8 mouse cellular contexts compared by ENCODE assay signal in genomic region chr2:167593551-167594250, GRCm38 (mm10). TPM values are rescaled to one million over a fixed set of nuclear protein-coding genes. Genes with fewer than 3 reads are reported as not detected.
A peak's percentile ranks its signal among the peaks of the same experiment; 100 is the strongest.
DNase-seq lines count a peak whose midpoint lies in the region; ATAC-seq lines count a peak whose summit lies in the region.

No protein-coding gene starts in this region.

- H3K27ac ChIP-seq in forebrain, embryonic 10.5 days = peak overlapping the region; percentile 74; the same call in 1 of the 2 replicates
- H3K27ac ChIP-seq in forebrain, embryonic 14.5 days (ENCODE audit: low read depth, low read length) = no peak overlapping the region
- H3K27ac ChIP-seq in kidney, embryonic 15.5 days = peak overlapping the region; percentile 90
- H3K27ac ChIP-seq in embryonic facial prominence, embryonic 13.5 days = peak overlapping the region; percentile 99
- H3K27ac ChIP-seq in limb, embryonic 15.5 days = peak overlapping the region; percentile 94

- H3K9ac ChIP-seq in forebrain, embryonic 14.5 days (ENCODE audit: low read length) = no peak overlapping the region
- H3K9ac ChIP-seq in kidney, embryonic 15.5 days = no peak overlapping the region
- 0 out of 2 replicates have a peak overlapping the region, but pooled peaks have one; percentile 36 for H3K9ac ChIP-seq in embryonic facial prominence, embryonic 13.5 days
- H3K9ac ChIP-seq in limb, embryonic 15.5 days = 0 out of 2 replicates have a peak overlapping the region, but pooled peaks have one; percentile 1

- ATAC-seq in forebrain, embryonic 14.5 days = no peak
- ATAC-seq in kidney, embryonic 15.5 days (replicated peaks; ENCODE audit: low FRiP score) = no peak
- ATAC-seq in embryonic facial prominence, embryonic 13.5 days (ENCODE audit: insufficient number of reproducible peaks, insufficient read depth, low FRiP score, low TSS enrichment, low read depth) = no peak
- ATAC-seq in limb, embryonic 15.5 days (ENCODE audit: insufficient number of reproducible peaks, low FRiP score, low TSS enrichment, low read depth) = no peak

- no peaks in the 10 kb centered on the region for H3K36me3 ChIP-seq in forebrain, embryonic 10.5 days (replicated peaks)
- H3K36me3 ChIP-seq in forebrain, embryonic 14.5 days (ENCODE audit: control insufficient read depth, insufficient read depth, low read length) = no peaks in the 10 kb centered on the region
- no peaks in the 10 kb centered on the region for H3K36me3 ChIP-seq in kidney, embryonic 15.5 days
- H3K36me3 ChIP-seq in embryonic facial prominence, embryonic 13.5 days = no peaks in the 10 kb centered on the region
- H3K36me3 ChIP-seq in limb, embryonic 15.5 days = no peaks in the 10 kb centered on the region

- H3K9me3 ChIP-seq in forebrain, embryonic 10.5 days = no peaks in the 10 kb centered on the region
- no peaks in the 10 kb centered on the region for H3K9me3 ChIP-seq in forebrain, embryonic 14.5 days (replicated peaks; ENCODE audit: control insufficient read depth, low read length)
- no peaks in the 10 kb centered on the region for H3K9me3 ChIP-seq in kidney, embryonic 15.5 days (replicated peaks)
- no peaks in the 10 kb centered on the region for H3K9me3 ChIP-seq in embryonic facial prominence, embryonic 13.5 days
- no peaks in the 10 kb centered on the region for H3K9me3 ChIP-seq in limb, embryonic 15.5 days

- H3K27me3 ChIP-seq in forebrain, embryonic 10.5 days (ENCODE audit: poor library complexity, severe bottlenecking) = peaks cover 45% of the 10 kb centered on the region
- no peaks in the 10 kb centered on the region for H3K27me3 ChIP-seq in forebrain, embryonic 14.5 days (replicated peaks; ENCODE audit: control insufficient read depth, insufficient read depth, low read length)
- no peaks in the 10 kb centered on the region for H3K27me3 ChIP-seq in kidney, embryonic 15.5 days
- H3K27me3 ChIP-seq in embryonic facial prominence, embryonic 13.5 days = no peaks in the 10 kb centered on the region
- H3K27me3 ChIP-seq in limb, embryonic 15.5 days = no peaks in the 10 kb centered on the region

- peaks cover 63% of the 10 kb centered on the region for H3K4me1 ChIP-seq in forebrain, embryonic 10.5 days
- H3K4me1 ChIP-seq in forebrain, embryonic 14.5 days (ENCODE audit: control insufficient read depth, insufficient read depth, low read length) = peaks cover 5% of the 10 kb centered on the region; the same call in 1 of the 2 replicates
- peaks cover 77% of the 10 kb centered on the region for H3K4me1 ChIP-seq in kidney, embryonic 15.5 days
- H3K4me1 ChIP-seq in embryonic facial prominence, embryonic 13.5 days = peaks cover 67% of the 10 kb centered on the region
- peaks cover 78% of the 10 kb centered on the region for H3K4me1 ChIP-seq in limb, embryonic 15.5 days

- no peak overlapping the region for H3K4me2 ChIP-seq in forebrain, embryonic 14.5 days (ENCODE audit: low read length)
- no peak overlapping the region for H3K4me2 ChIP-seq in kidney, embryonic 15.5 days
- peak overlapping the region; percentile 37 for H3K4me2 ChIP-seq in embryonic facial prominence, embryonic 13.5 days
- no peak overlapping the region for H3K4me2 ChIP-seq in limb, embryonic 15.5 days

- 88% methylated on average over 4 of the region's 4 CpGs for WGBS in forebrain, embryonic 10.5 days
- 70% methylated on average over 4 of the region's 4 CpGs for WGBS in forebrain, embryonic 14.5 days
- 73% methylated on average over 4 of the region's 4 CpGs for WGBS in kidney, embryonic 15.5 days
- WGBS in embryonic facial prominence, embryonic 13.5 days = 66% methylated on average over 4 of the region's 4 CpGs
- WGBS in limb, embryonic 15.5 days = 58% methylated on average over 4 of the region's 4 CpGs

- no peak for DNase-seq in forebrain, embryonic 10.5 days (ENCODE audit: extremely low spot score, low spot score)
- no peak for DNase-seq in forebrain, embryonic 14.5 days (ENCODE audit: low spot score)
- DNase-seq in kidney, postnatal 10 days = no peak
- DNase-seq in urinary bladder, postnatal 25 days (ENCODE audit: low spot score) = no peak
- no peak for DNase-seq in natural killer cell, adult 2 months (ENCODE audit: low spot score in 2 of 2)

- H3K4me3 ChIP-seq in forebrain, embryonic 10.5 days = no peak overlapping the region
- H3K4me3 ChIP-seq in forebrain, embryonic 14.5 days (ENCODE audit: low read depth, low read length) = no peak overlapping the region
- no peak overlapping the region for H3K4me3 ChIP-seq in kidney, embryonic 15.5 days (replicated peaks)
- H3K4me3 ChIP-seq in embryonic facial prominence, embryonic 13.5 days = no peak overlapping the region
- no peak overlapping the region for H3K4me3 ChIP-seq in limb, embryonic 15.5 days

RNA-seq across cellular contexts. Expression of gene Ube2v1, which starts 38.2 kb away (rescaled TPM):
- polyA plus RNA-seq in forebrain, embryonic 10.5 days (2016; fragmentation: Nextera tagmentation; extraction: Ambion mirVana) = 414 and 416 TPM in 2 replicates
- polyA plus RNA-seq in forebrain, embryonic 14.5 days (2014; fragmentation: Nextera tagmentation; extraction: Ambion mirVana) = 238 and 265 TPM in 2 replicates
- 284 and 313 TPM in 2 replicates for polyA plus RNA-seq in kidney, embryonic 15.5 days (2015; fragmentation: Nextera tagmentation; extraction: Ambion mirVana)
- polyA plus RNA-seq in embryonic facial prominence, embryonic 13.5 days (2015; fragmentation: Nextera tagmentation; extraction: Ambion mirVana) = 243 and 262 TPM in 2 replicates
- 289 and 315 TPM in 2 replicates for polyA plus RNA-seq in limb, embryonic 15.5 days (2015; fragmentation: Nextera tagmentation; extraction: Ambion mirVana)

RNA-seq across cellular contexts. Expression of gene Snai1, which starts 55.7 kb away (rescaled TPM):
- polyA plus RNA-seq in forebrain, embryonic 10.5 days (2016; fragmentation: Nextera tagmentation; extraction: Ambion mirVana) = 40.4 and 46.9 TPM in 2 replicates
- 3.0 and 5.0 TPM in 2 replicates for polyA plus RNA-seq in forebrain, embryonic 14.5 days (2014; fragmentation: Nextera tagmentation; extraction: Ambion mirVana)
- polyA plus RNA-seq in kidney, embryonic 15.5 days (2015; fragmentation: Nextera tagmentation; extraction: Ambion mirVana) = 34.3 and 37.7 TPM in 2 replicates
- polyA plus RNA-seq in embryonic facial prominence, embryonic 13.5 days (2015; fragmentation: Nextera tagmentation; extraction: Ambion mirVana) = 113 and 129 TPM in 2 replicates
- polyA plus RNA-seq in limb, embryonic 15.5 days (2015; fragmentation: Nextera tagmentation; extraction: Ambion mirVana) = 52.6 and 61.2 TPM in 2 replicates

Comparison
In these comparisons a context has a peak if more than half of its experiments do, and no peak if none do; other contexts are left out.
1. H3K9ac ChIP-seq: peak in embryonic facial prominence, embryonic 13.5 days (single experiment) and limb, embryonic 15.5 days (single experiment); none in forebrain, embryonic 14.5 days (single experiment) and kidney, embryonic 15.5 days (single experiment).